21 mouse cellular contexts compared by ENCODE assay signal in genomic region chr5:122690486-122690885, GRCm38 (mm10). TPM values are rescaled to one million over a fixed set of nuclear protein-coding genes. Genes with fewer than 3 reads are reported as not detected.
DNase-seq lines count a peak whose midpoint lies in the region; ATAC-seq and TF ChIP-seq lines count a peak whose summit lies in the region.
"Had no signal": no experiment of that assay in that cellular context is flagged by ENCODE, and none has a peak within 500 bp of the region (broad histone marks: within the 10 kb centered on the region; RNA-seq: fewer than 3 reads in every experiment).

No protein-coding gene starts in this region.

- H3K27me3 ChIP-seq in liver, embryonic 14.5 days (ENCODE audit: control insufficient read depth, insufficient read depth, low read length), result no peaks in the 10 kb centered on the region
- no peaks in the 10 kb centered on the region for H3K27me3 ChIP-seq in liver, embryonic 16.5 days (ENCODE audit: control insufficient read depth, insufficient read depth, low read depth, low read length)
- H3K27me3 ChIP-seq in embryonic facial prominence, embryonic 10.5 days (replicated peaks; ENCODE audit: low read depth, poor library complexity, severe bottlenecking), result no peaks in the 10 kb centered on the region
- H3K27me3 ChIP-seq: embryonic facial prominence, embryonic 13.5 days; forebrain, embryonic 12.5 days; heart, embryonic 12.5 days; Patski had no signal

- 58% methylated on average over 6 of the region's 6 CpGs for whole genome bisulfite sequencing in liver, embryonic 14.5 days (ENCODE audit: insufficient replicate concordance)
- WGBS in liver, embryonic 16.5 days (ENCODE audit: insufficient replicate concordance), result 56% methylated on average over 6 of the region's 6 CpGs
- WGBS in embryonic facial prominence, embryonic 10.5 days, result 41% methylated on average over 6 of the region's 6 CpGs

- intact Hi-C loops in heart, postnatal 25 days (cut with DNase I), result no loop called here

- H3K27ac ChIP-seq in liver, embryonic 14.5 days, result no peak overlapping the region
- no peak overlapping the region for H3K27ac ChIP-seq in liver, embryonic 16.5 days (ENCODE audit: low read length)
- no peak overlapping the region for H3K27ac ChIP-seq in embryonic facial prominence, embryonic 10.5 days (replicated peaks)
- H3K27ac ChIP-seq: embryonic facial prominence, embryonic 13.5 days; forebrain, embryonic 12.5 days; gastrocnemius, adult 2 months had no signal

- TF ChIP-seq EP300 in liver, embryonic 14.5 days (IDR thresholded peaks at IDR 0.05; ENCODE audit: low read depth), result no peak

- H3K4me2 ChIP-seq in liver, embryonic 14.5 days (ENCODE audit: low read depth), result no peak overlapping the region
- no peak overlapping the region for H3K4me2 ChIP-seq in liver, embryonic 16.5 days (ENCODE audit: low read depth, low read length)
- H3K4me2 ChIP-seq: embryonic facial prominence, embryonic 13.5 days; forebrain, embryonic 12.5 days; heart, embryonic 12.5 days had no signal

- peak; percentile 45; the same call in 1 of the 2 replicates for ATAC-seq in liver, embryonic 14.5 days (ENCODE audit: insufficient read depth)
- peak; percentile 73 for ATAC-seq in liver, embryonic 16.5 days (ENCODE audit: low read depth)
- ATAC-seq: forebrain, embryonic 16.5 days; hindbrain, embryonic 16.5 days; inflammation-experienced regulatory T-cells, adult 6 months; Patski had no signal

- H3K4me1 ChIP-seq in liver, embryonic 14.5 days (replicated peaks; ENCODE audit: control insufficient read depth in 2 of 2, insufficient read depth in 2 of 2, low read length in 1 of 2), result peaks cover 0 to 9% of the 10 kb centered on the region in 2 experiments; a peak in 2 of 4 replicates
- H3K4me1 ChIP-seq in liver, embryonic 16.5 days (ENCODE audit: control insufficient read depth, low read depth, low read length), result no peaks in the 10 kb centered on the region
- peaks cover 11% of the 10 kb centered on the region; the same call in 1 of the 2 replicates for H3K4me1 ChIP-seq in embryonic facial prominence, embryonic 10.5 days

- H3K4me3 ChIP-seq in liver, embryonic 14.5 days (ENCODE audit: insufficient read depth in 1 of 2, low read depth in 2 of 2, low read length in 2 of 2), result no peak overlapping the region
- no peak overlapping the region for H3K4me3 ChIP-seq in liver, embryonic 16.5 days (ENCODE audit: low read depth, low read length)
- no peak overlapping the region for H3K4me3 ChIP-seq in embryonic facial prominence, embryonic 10.5 days
- H3K4me3 ChIP-seq: embryonic facial prominence, embryonic 13.5 days; forebrain, embryonic 12.5 days; gastrocnemius, adult 2 months; heart, embryonic 12.5 days had no signal

- H3K9me3 ChIP-seq in liver, embryonic 14.5 days (ENCODE audit: control insufficient read depth, low read length), result no peaks in the 10 kb centered on the region
- no peaks in the 10 kb centered on the region for H3K9me3 ChIP-seq in liver, embryonic 16.5 days (replicated peaks; ENCODE audit: control insufficient read depth, low read length)
- no peaks in the 10 kb centered on the region for H3K9me3 ChIP-seq in embryonic facial prominence, embryonic 10.5 days
- H3K9me3 ChIP-seq: embryonic facial prominence, embryonic 13.5 days; forebrain, embryonic 12.5 days had no signal

- H3K36me3 ChIP-seq in liver, embryonic 14.5 days (replicated peaks; ENCODE audit: control insufficient read depth, insufficient read depth, low read depth), result no peaks in the 10 kb centered on the region
- H3K36me3 ChIP-seq in liver, embryonic 16.5 days (ENCODE audit: control insufficient read depth, insufficient read depth), result no peaks in the 10 kb centered on the region
- no peaks in the 10 kb centered on the region for H3K36me3 ChIP-seq in embryonic facial prominence, embryonic 10.5 days (replicated peaks)
- H3K36me3 ChIP-seq: embryonic facial prominence, embryonic 13.5 days; forebrain, embryonic 12.5 days; heart, embryonic 12.5 days had no signal

- TF ChIP-seq CTCF in liver, embryonic 14.5 days (IDR thresholded peaks at IDR 0.05; ENCODE audit: low read depth), result no peak

- H3K9ac ChIP-seq in liver, embryonic 14.5 days (replicated peaks), result no peak overlapping the region
- H3K9ac ChIP-seq in liver, embryonic 16.5 days (ENCODE audit: low read depth, low read length), result no peak overlapping the region
- H3K9ac ChIP-seq: embryonic facial prominence, embryonic 13.5 days; forebrain, embryonic 12.5 days; heart, embryonic 12.5 days had no signal

- no peak for DNase-seq in liver, embryonic 14.5 days (ENCODE audit: low read depth in 3 of 3, low spot score in 3 of 3)
- DNase-seq in liver (no peak), R1 (ENCODE audit: low read depth, low spot score) (peak; percentile 42)
- DNase-seq in left cerebral cortex, adult 18-20 months (ENCODE audit: low spot score in 2 of 2), result no peak
- no peak for DNase-seq in heart, postnatal 25 days (ENCODE audit: low spot score)
- DNase-seq in embryonic facial prominence, embryonic 10.5 days (ENCODE audit: low spot score), result no peak
- DNase-seq: adrenal gland, adult 8-10 months; cerebellum, adult 11-12 months; cerebellum, adult 9-10 months; cerebellum, postnatal 25 days; gastrocnemius, adult 2 months; gastrocnemius, postnatal 25 days; heart, postnatal 36 days had no signal

RNA-seq across cellular contexts. Expression of gene P2rx4, which starts 16.9 kb away (rescaled TPM):
- 10.3 and 12.2 TPM in 2 replicates for polyA plus RNA-seq in liver, embryonic 14.5 days (2012; rRNA removed)
- polyA plus RNA-seq in liver, embryonic 14.5 days (2014; fragmentation: Nextera tagmentation; extraction: Ambion mirVana), result 19.9 and 20.7 TPM in 2 replicates
- 29.4 and 31.3 TPM in 2 replicates for polyA plus RNA-seq in liver, embryonic 16.5 days (2015; fragmentation: Nextera tagmentation; extraction: Ambion mirVana)
- total RNA-seq in left cerebral cortex, adult 18-20 months (2021), result 10 to 100 TPM; 19.1 to 20.7 TPM
- 10 to 100 TPM; 14.3 to 15.5 TPM for total RNA-seq in heart, postnatal 25 days (2021)
- polyA plus RNA-seq in embryonic facial prominence, embryonic 10.5 days (2016; fragmentation: Nextera tagmentation; extraction: Ambion mirVana), result 5.1 and 6.5 TPM in 2 replicates

RNA-seq across cellular contexts. Expression of gene P2rx7, which starts 46.8 kb away (rescaled TPM):
- polyA plus RNA-seq in liver, embryonic 14.5 days (2012; rRNA removed), result 0.83 and 1.7 TPM in 2 replicates
- 0.83 and 0.99 TPM in 2 replicates for polyA plus RNA-seq in liver, embryonic 14.5 days (2014; fragmentation: Nextera tagmentation; extraction: Ambion mirVana)
- polyA plus RNA-seq in liver, embryonic 16.5 days (2015; fragmentation: Nextera tagmentation; extraction: Ambion mirVana), result 1.3 and 1.6 TPM in 2 replicates
- total RNA-seq in left cerebral cortex, adult 18-20 months (2021), result 1 to 10 TPM; 7.2 to 7.7 TPM
- 1 to 10 TPM; 3.2 to 3.9 TPM for total RNA-seq in heart, postnatal 25 days (2021)
- 0.30 and 0.35 TPM in 2 replicates for polyA plus RNA-seq in embryonic facial prominence, embryonic 10.5 days (2016; fragmentation: Nextera tagmentation; extraction: Ambion mirVana)
